In genomic region chr19:6262839-6263433, GRCm38 (mm10) we compare ENCODE assay signal across 14 mouse cellular contexts. TPM values are rescaled to one million over a fixed set of nuclear protein-coding genes. Genes with fewer than 3 reads are reported as not detected.
DNase-seq lines count a peak whose midpoint lies in the region; ATAC-seq and TF ChIP-seq lines count a peak whose summit lies in the region.
"Had no signal": no experiment of that assay in that cellular context is flagged by ENCODE, and none has a peak within 500 bp of the region (broad histone marks: within the 10 kb centered on the region; RNA-seq: fewer than 3 reads in every experiment).

No protein-coding gene starts in this region.

- no peak for TF ChIP-seq POLR2A in thymus, adult 2 months (IDR thresholded peaks at IDR 0.05; ENCODE audit: control insufficient read depth, extremely low read depth, insufficient read depth, low read length, poor library complexity)

- ATAC-seq in kidney, embryonic 16.5 days (ENCODE audit: low FRiP score, low TSS enrichment), result peak; percentile 60; the same call in 1 of the 2 replicates
- peak; percentile 60 for ATAC-seq in liver, embryonic 13.5 days (ENCODE audit: low read depth)
- ATAC-seq in midbrain, embryonic 16.5 days, result no peak

- H3K4me3 ChIP-seq in gastrocnemius, adult 2 months, result no peak overlapping the region
- H3K4me3 ChIP-seq in kidney, embryonic 16.5 days (ENCODE audit: low read length), result no peak overlapping the region
- peak overlapping the region; percentile 46 for H3K4me3 ChIP-seq in liver, embryonic 13.5 days (replicated peaks)
- no peak overlapping the region for H3K4me3 ChIP-seq in thymus, adult 2 months (ENCODE audit: control insufficient read depth, insufficient read depth, low read length)
- H3K4me3 ChIP-seq in midbrain, embryonic 16.5 days (ENCODE audit: low read depth, low read length), result no peak overlapping the region
- H3K4me3 ChIP-seq: forebrain, embryonic 10.5 days; heart, embryonic 12.5 days; layer of hippocampus, adult 2 months had no signal

- peaks cover 6% of the 10 kb centered on the region; the same call in 1 of the 2 replicates for H3K9me3 ChIP-seq in kidney, embryonic 16.5 days (ENCODE audit: low read length)
- H3K9me3 ChIP-seq in liver, embryonic 13.5 days (replicated peaks), result 0 out of 2 replicates have a peak, but pooled peaks cover 5% of the 10 kb centered on the region
- no peaks in the 10 kb centered on the region for H3K9me3 ChIP-seq in midbrain, embryonic 16.5 days (replicated peaks; ENCODE audit: control insufficient read depth, low read length, poor library complexity, severe bottlenecking)

- H3K4me2 ChIP-seq in kidney, embryonic 16.5 days (replicated peaks; ENCODE audit: low read depth, low read length), result peak overlapping the region; percentile 23; the same call in 1 of the 2 replicates
- peak overlapping the region; percentile 55 for H3K4me2 ChIP-seq in liver, embryonic 13.5 days
- no peak overlapping the region for H3K4me2 ChIP-seq in midbrain, embryonic 16.5 days (ENCODE audit: low read length)
- H3K4me2 ChIP-seq: heart, embryonic 12.5 days had no signal

- H3K9ac ChIP-seq in kidney, embryonic 16.5 days (replicated peaks; ENCODE audit: low read length), result no peak overlapping the region; the same call in 1 of the 2 replicates
- peak overlapping the region; percentile 55 for H3K9ac ChIP-seq in liver, embryonic 13.5 days
- no peak overlapping the region for H3K9ac ChIP-seq in midbrain, embryonic 16.5 days (ENCODE audit: low read depth, low read length)
- H3K9ac ChIP-seq: heart, embryonic 12.5 days had no signal

- H3K36me3 ChIP-seq in kidney, embryonic 16.5 days (ENCODE audit: insufficient read depth, low read length), result peaks cover 36% of the 10 kb centered on the region
- H3K36me3 ChIP-seq in liver, embryonic 13.5 days, result peaks cover 40% of the 10 kb centered on the region
- peaks cover 6% of the 10 kb centered on the region for H3K36me3 ChIP-seq in thymus, adult 2 months (ENCODE audit: control insufficient read depth, insufficient read depth, low read length)
- H3K36me3 ChIP-seq in midbrain, embryonic 16.5 days (ENCODE audit: control insufficient read depth, insufficient read depth, low read length), result peaks cover 25% of the 10 kb centered on the region

- H3K27me3 ChIP-seq in kidney, embryonic 16.5 days (ENCODE audit: insufficient read depth, low read length), result no peaks in the 10 kb centered on the region
- peaks cover 6% of the 10 kb centered on the region for H3K27me3 ChIP-seq in liver, embryonic 13.5 days
- no peaks in the 10 kb centered on the region for H3K27me3 ChIP-seq in thymus, adult 2 months (ENCODE audit: control insufficient read depth, insufficient read depth, low read length)
- no peaks in the 10 kb centered on the region for H3K27me3 ChIP-seq in midbrain, embryonic 16.5 days (ENCODE audit: control insufficient read depth, insufficient read depth, low read depth, low read length)
- H3K27me3 ChIP-seq: heart, embryonic 12.5 days had no signal

- H3K4me1 ChIP-seq in kidney, embryonic 16.5 days (ENCODE audit: insufficient read depth, low read length), result peaks cover 7% of the 10 kb centered on the region; the same call in 1 of the 2 replicates
- H3K4me1 ChIP-seq in liver, embryonic 13.5 days (replicated peaks), result peaks cover 22% of the 10 kb centered on the region
- no peaks in the 10 kb centered on the region for H3K4me1 ChIP-seq in thymus, adult 2 months (replicated peaks; ENCODE audit: control insufficient read depth, insufficient read depth, low read length)
- no peaks in the 10 kb centered on the region for H3K4me1 ChIP-seq in midbrain, embryonic 16.5 days (ENCODE audit: control insufficient read depth, insufficient read depth, low read length)
- H3K4me1 ChIP-seq: heart, embryonic 12.5 days had no signal

- 70% methylated on average over 8 of the region's 8 CpGs for WGBS in kidney, embryonic 16.5 days
- WGBS in liver, embryonic 13.5 days (ENCODE audit: insufficient replicate concordance), result 63% methylated on average over 8 of the region's 8 CpGs
- 77% methylated on average over 8 of the region's 8 CpGs for WGBS in thymus, adult 2 months
- 89% methylated on average over 8 of the region's 8 CpGs for WGBS in midbrain, embryonic 16.5 days

- no peak for DNase-seq in gastrocnemius, adult 2 months
- DNase-seq in gastrocnemius, postnatal 14 days, result no peak
- no peak for DNase-seq in liver, embryonic 13.5 days
- DNase-seq in thymus, adult 2 months, result no peak
- DNase-seq in neural tube, embryonic 10.5 days (ENCODE audit: extremely low spot score, low spot score), result no peak

- peak overlapping the region; percentile 24; the same call in 1 of the 2 replicates for H3K27ac ChIP-seq in gastrocnemius, adult 2 months
- H3K27ac ChIP-seq in kidney, embryonic 16.5 days (ENCODE audit: low read length), result peak overlapping the region; percentile 57; the same call in 1 of the 2 replicates
- peak overlapping the region; percentile 41 for H3K27ac ChIP-seq in liver, embryonic 13.5 days
- H3K27ac ChIP-seq in thymus, adult 2 months (ENCODE audit: control insufficient read depth, insufficient read depth, low read length), result no peak overlapping the region
- no peak overlapping the region for H3K27ac ChIP-seq in midbrain, embryonic 16.5 days (ENCODE audit: low read length)
- H3K27ac ChIP-seq: forebrain, embryonic 10.5 days had no signal

- intact Hi-C loops in gastrocnemius, adult 2 months (cut with DNase I), result no loop called here
- intact Hi-C loops in gastrocnemius, postnatal 14 days (cut with DNase I; ENCODE audit: low total_unique reads), result no loop called here

- TF ChIP-seq CTCF in gastrocnemius, adult 2 months (IDR thresholded peaks at IDR 0.05), result no peak
- no peak for TF ChIP-seq CTCF in thymus, adult 2 months (IDR thresholded peaks at IDR 0.05; ENCODE audit: borderline replicate concordance, control insufficient read depth, extremely low read depth, insufficient read depth, low read length, poor library complexity)

RNA-seq across cellular contexts. Expression of gene Ehd1, which starts 13.6 kb away (rescaled TPM):
- total RNA-seq in gastrocnemius, adult 2 months (2021), result 10 to 100 TPM; 28.4 to 32.3 TPM
- total RNA-seq in gastrocnemius, postnatal 14 days (2021), result 10 to 100 TPM; 40.5 to 50.8 TPM
- polyA plus RNA-seq in kidney, embryonic 16.5 days (2015; fragmentation: Nextera tagmentation; extraction: Ambion mirVana), result 84.2 and 89.5 TPM in 2 replicates
- polyA plus RNA-seq in liver, embryonic 13.5 days (2015; fragmentation: Nextera tagmentation; extraction: Ambion mirVana), result 68.8 and 72.6 TPM in 2 replicates
- 141 and 159 TPM in 2 replicates for polyA plus RNA-seq in thymus, adult 2 months (2012; rRNA removed)
- 99.6 and 103 TPM in 2 replicates for polyA plus RNA-seq in midbrain, embryonic 16.5 days (2015; fragmentation: Nextera tagmentation; extraction: Ambion mirVana)

RNA-seq across cellular contexts. Expression of gene Atg2a, which starts 21.5 kb away (rescaled TPM):
- total RNA-seq in gastrocnemius, adult 2 months (2021), result 10 to 100 TPM; 18.4 to 19.0 TPM
- total RNA-seq in gastrocnemius, postnatal 14 days (2021), result 10 to 100 TPM; 12.7 to 14.6 TPM
- polyA plus RNA-seq in kidney, embryonic 16.5 days (2015; fragmentation: Nextera tagmentation; extraction: Ambion mirVana), result 12.1 and 13.1 TPM in 2 replicates
- polyA plus RNA-seq in liver, embryonic 13.5 days (2015; fragmentation: Nextera tagmentation; extraction: Ambion mirVana), result 4.1 and 4.8 TPM in 2 replicates
- polyA plus RNA-seq in thymus, adult 2 months (2012; rRNA removed), result 82.4 and 90.3 TPM in 2 replicates
- 12.9 and 15.5 TPM in 2 replicates for polyA plus RNA-seq in midbrain, embryonic 16.5 days (2015; fragmentation: Nextera tagmentation; extraction: Ambion mirVana)

RNA-seq across cellular contexts. Expression of gene Ppp2r5b, which starts 27.3 kb away (rescaled TPM):
- 10 to 100 TPM; 35.6 to 37.7 TPM for total RNA-seq in gastrocnemius, adult 2 months (2021)
- 10 to 100 TPM; 22.4 to 24.7 TPM for total RNA-seq in gastrocnemius, postnatal 14 days (2021)
- polyA plus RNA-seq in kidney, embryonic 16.5 days (2015; fragmentation: Nextera tagmentation; extraction: Ambion mirVana), result 27.5 and 31.0 TPM in 2 replicates
- polyA plus RNA-seq in liver, embryonic 13.5 days (2015; fragmentation: Nextera tagmentation; extraction: Ambion mirVana), result 3.5 and 4.9 TPM in 2 replicates
- 54.6 and 56.1 TPM in 2 replicates for polyA plus RNA-seq in thymus, adult 2 months (2012; rRNA removed)
- polyA plus RNA-seq in midbrain, embryonic 16.5 days (2015; fragmentation: Nextera tagmentation; extraction: Ambion mirVana), result 149 and 165 TPM in 2 replicates

RNA-seq across cellular contexts. Expression of gene Gpha2, which starts 36.8 kb away (rescaled TPM):
- total RNA-seq in gastrocnemius, adult 2 months (2021), result not detected
- not detected for total RNA-seq in gastrocnemius, postnatal 14 days (2021)
- polyA plus RNA-seq in kidney, embryonic 16.5 days (2015; fragmentation: Nextera tagmentation; extraction: Ambion mirVana), result 0.73 and 1.4 TPM in 2 replicates
- 0.17 TPM in 1 of 2 replicates, not detected in the other for polyA plus RNA-seq in liver, embryonic 13.5 days (2015; fragmentation: Nextera tagmentation; extraction: Ambion mirVana)
- polyA plus RNA-seq in thymus, adult 2 months (2012; rRNA removed), result 5.2 and 8.9 TPM in 2 replicates
- polyA plus RNA-seq in midbrain, embryonic 16.5 days (2015; fragmentation: Nextera tagmentation; extraction: Ambion mirVana), result not detected in 2 replicates
- total RNA-seq: G1E; gastrocnemius, adult 18-20 months; layer of hippocampus, adult 2 months; left cerebral cortex, adult 8-10 months; megakaryocyte progenitor cell, adult 5-6 weeks had no signal
- polyA plus RNA-seq: G1E; heart, embryonic 12.5 days had no signal

RNA-seq across cellular contexts. Expression of gene Cdc42bpg, which starts 43.3 kb away (rescaled TPM):
- 1 to 10 TPM; 6.0 to 6.4 TPM for total RNA-seq in gastrocnemius, adult 2 months (2021)
- total RNA-seq in gastrocnemius, postnatal 14 days (2021), result 1 to 10 TPM; 3.4 to 3.9 TPM
- polyA plus RNA-seq in kidney, embryonic 16.5 days (2015; fragmentation: Nextera tagmentation; extraction: Ambion mirVana), result 0.80 and 1.5 TPM in 2 replicates
- 0.14 and 0.16 TPM in 2 replicates for polyA plus RNA-seq in liver, embryonic 13.5 days (2015; fragmentation: Nextera tagmentation; extraction: Ambion mirVana)
- polyA plus RNA-seq in thymus, adult 2 months (2012; rRNA removed), result 12.8 and 12.9 TPM in 2 replicates
- polyA plus RNA-seq in midbrain, embryonic 16.5 days (2015; fragmentation: Nextera tagmentation; extraction: Ambion mirVana), result 0.34 and 0.35 TPM in 2 replicates

Comparison
In these comparisons a context has a peak if more than half of its experiments do, and no peak if none do; other contexts are left out.
1. H3K27ac ChIP-seq: peak in gastrocnemius, adult 2 months (single experiment), kidney, embryonic 16.5 days (single experiment) and liver, embryonic 13.5 days (single experiment); none in thymus, adult 2 months (single experiment) and midbrain, embryonic 16.5 days (single experiment).